9 mouse cellular contexts compared by ENCODE assay signal in the genomic region with DNA sequence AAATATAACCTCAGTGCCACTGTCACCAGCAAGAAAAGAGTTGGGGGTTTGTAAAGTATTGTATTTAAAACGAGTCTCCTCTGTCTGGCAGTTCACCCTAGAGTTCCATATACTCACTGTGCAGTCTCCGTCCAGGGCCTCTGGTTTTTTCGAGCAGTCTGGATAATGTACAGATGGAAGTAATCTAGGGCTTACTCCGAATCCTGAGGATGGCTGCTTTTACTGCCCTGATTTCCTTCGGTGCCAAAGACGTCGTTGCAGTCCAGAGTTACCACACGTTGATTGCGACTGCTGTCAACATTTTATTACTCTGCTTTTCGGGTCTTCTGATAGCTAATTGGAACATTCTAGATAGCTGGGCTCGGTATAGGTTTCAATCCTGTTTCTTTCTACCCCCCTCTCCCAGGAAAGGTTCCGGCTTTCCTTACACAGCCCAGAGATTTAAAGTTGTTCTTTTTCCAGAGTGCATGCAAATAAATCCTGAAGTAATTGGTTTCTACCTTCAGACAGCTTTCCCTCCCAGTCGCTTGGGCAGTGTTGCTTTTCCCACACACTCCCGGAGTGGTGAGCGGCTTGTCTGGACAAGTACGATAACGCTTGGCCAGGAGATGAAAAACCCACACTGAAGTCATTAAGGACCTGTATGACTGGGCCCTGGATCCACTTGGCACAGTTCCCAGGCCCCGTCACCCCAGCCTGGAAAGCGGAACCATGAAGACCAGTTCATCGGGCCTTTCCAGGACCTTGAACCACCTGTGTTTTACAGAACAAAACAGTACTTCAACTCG.
DNase-seq lines count a peak whose midpoint lies in the region; ATAC-seq and TF ChIP-seq lines count a peak whose summit lies in the region.
"Had no signal": no experiment of that assay in that cellular context is flagged by ENCODE, and none has a peak within 500 bp of the region (broad histone marks: within the 10 kb centered on the region; RNA-seq: fewer than 3 reads in every experiment).

No protein-coding gene starts in this region.

- ATAC-seq in forebrain, embryonic 12.5 days (ENCODE audit: low FRiP score), result no peak
- ATAC-seq in kidney, postnatal 0 days (replicated peaks; ENCODE audit: low FRiP score, low read depth), result peak; percentile 43; the same call in 1 of the 2 replicates
- ATAC-seq in CD4-positive, CD25-positive, alpha-beta regulatory T cell, adult 4 months, result no peak
- no peak for ATAC-seq in cerebellum, adult (ENCODE audit: insufficient number of reproducible peaks, low FRiP score, low TSS enrichment)
- ATAC-seq in midbrain, embryonic 11.5 days (ENCODE audit: low FRiP score), result no peak

- no peak overlapping the region for H3K4me3 ChIP-seq in forebrain, embryonic 10.5 days
- no peak overlapping the region for H3K4me3 ChIP-seq in forebrain, embryonic 12.5 days (replicated peaks)
- no peak overlapping the region for H3K4me3 ChIP-seq in kidney, postnatal 0 days (replicated peaks; ENCODE audit: low read depth, low read length)
- no peak overlapping the region for H3K4me3 ChIP-seq in midbrain, embryonic 11.5 days (ENCODE audit: low read depth, low read length)
- H3K4me3 ChIP-seq: neural tube, embryonic 13.5 days had no signal

- no peak overlapping the region for H3K4me2 ChIP-seq in forebrain, embryonic 12.5 days
- H3K4me2 ChIP-seq in kidney, postnatal 0 days (ENCODE audit: low read length), result peak overlapping the region; percentile 25
- H3K4me2 ChIP-seq in midbrain, embryonic 11.5 days, result no peak overlapping the region
- H3K4me2 ChIP-seq: neural tube, embryonic 13.5 days had no signal

- DNase-seq in forebrain, embryonic 10.5 days (ENCODE audit: extremely low spot score, low spot score), result no peak
- peak; percentile 61 to 67 for DNase-seq in heart, adult 9 months (ENCODE audit: low spot score in 2 of 2)
- peak; percentile 71 for DNase-seq in kidney, postnatal 0 days (ENCODE audit: low spot score)
- DNase-seq in testis, postnatal 10 days (ENCODE audit: low spot score), result peak; percentile 62
- no peak for DNase-seq in midbrain, embryonic 11.5 days (ENCODE audit: low spot score, missing footprints)

- H3K9ac ChIP-seq in forebrain, embryonic 12.5 days, result no peak overlapping the region
- H3K9ac ChIP-seq in kidney, postnatal 0 days (ENCODE audit: low read depth, low read length), result no peak overlapping the region
- no peak overlapping the region for H3K9ac ChIP-seq in midbrain, embryonic 11.5 days (ENCODE audit: low read length)
- H3K9ac ChIP-seq: neural tube, embryonic 13.5 days had no signal

- peaks cover 31% of the 10 kb centered on the region; the same call in 1 of the 2 replicates for H3K27me3 ChIP-seq in forebrain, embryonic 10.5 days (ENCODE audit: poor library complexity, severe bottlenecking)
- H3K27me3 ChIP-seq in forebrain, embryonic 12.5 days, result peaks cover 9% of the 10 kb centered on the region
- no peaks in the 10 kb centered on the region for H3K27me3 ChIP-seq in kidney, postnatal 0 days (ENCODE audit: insufficient read depth, low read length)
- no peaks in the 10 kb centered on the region for H3K27me3 ChIP-seq in midbrain, embryonic 11.5 days (ENCODE audit: control insufficient read depth, insufficient read depth, low read length)

- no peak for TF ChIP-seq CTCF in kidney, postnatal 0 days (IDR thresholded peaks at IDR 0.05; ENCODE audit: low read depth)

- no peaks in the 10 kb centered on the region for H3K36me3 ChIP-seq in forebrain, embryonic 10.5 days (replicated peaks)
- H3K36me3 ChIP-seq in forebrain, embryonic 12.5 days (replicated peaks), result no peaks in the 10 kb centered on the region
- no peaks in the 10 kb centered on the region for H3K36me3 ChIP-seq in kidney, postnatal 0 days (ENCODE audit: insufficient read depth, low read length)
- no peaks in the 10 kb centered on the region for H3K36me3 ChIP-seq in midbrain, embryonic 11.5 days (ENCODE audit: control insufficient read depth, insufficient read depth, low read length)
- H3K36me3 ChIP-seq: neural tube, embryonic 13.5 days had no signal

- H3K27ac ChIP-seq in forebrain, embryonic 10.5 days, result peak overlapping the region; percentile 26; the same call in 1 of the 2 replicates
- no peak overlapping the region for H3K27ac ChIP-seq in forebrain, embryonic 12.5 days
- no peak overlapping the region for H3K27ac ChIP-seq in kidney, postnatal 0 days
- H3K27ac ChIP-seq in midbrain, embryonic 11.5 days (ENCODE audit: low read depth, low read length), result no peak overlapping the region
- H3K27ac ChIP-seq: neural tube, embryonic 13.5 days had no signal

- WGBS in forebrain, embryonic 10.5 days, result 81% methylated on average over 21 of the region's 21 CpGs
- WGBS in forebrain, embryonic 12.5 days, result 71% methylated on average over 21 of the region's 21 CpGs
- 13% methylated on average over 21 of the region's 21 CpGs for WGBS in kidney, postnatal 0 days
- WGBS in midbrain, embryonic 11.5 days, result 83% methylated on average over 21 of the region's 21 CpGs

- H3K4me1 ChIP-seq in forebrain, embryonic 10.5 days, result peaks cover 76% of the 10 kb centered on the region
- H3K4me1 ChIP-seq in forebrain, embryonic 12.5 days, result peaks cover 45% of the 10 kb centered on the region
- peaks cover 17% of the 10 kb centered on the region for H3K4me1 ChIP-seq in kidney, postnatal 0 days (replicated peaks; ENCODE audit: insufficient read depth, low read length)
- H3K4me1 ChIP-seq in midbrain, embryonic 11.5 days (ENCODE audit: control insufficient read depth, insufficient read depth, low read length), result peaks cover 2% of the 10 kb centered on the region; the same call in 1 of the 2 replicates

- H3K9me3 ChIP-seq in forebrain, embryonic 10.5 days, result no peaks in the 10 kb centered on the region
- H3K9me3 ChIP-seq in forebrain, embryonic 12.5 days, result no peaks in the 10 kb centered on the region
- H3K9me3 ChIP-seq in kidney, postnatal 0 days (replicated peaks; ENCODE audit: low read length), result no peaks in the 10 kb centered on the region
- no peaks in the 10 kb centered on the region for H3K9me3 ChIP-seq in midbrain, embryonic 11.5 days (ENCODE audit: control insufficient read depth, low read length)
- H3K9me3 ChIP-seq: neural tube, embryonic 13.5 days had no signal

Comparison
In these comparisons a context has a peak if more than half of its experiments do, and no peak if none do; other contexts are left out.
1. DNase-seq: peak in heart, adult 9 months (2 of 2), kidney, postnatal 0 days (single experiment) and testis, postnatal 10 days (single experiment); none in forebrain, embryonic 10.5 days (single experiment) and midbrain, embryonic 11.5 days (single experiment).